Mouse (Mus musculus): ENCODE measurements around the gene Gm266.

DNA sequence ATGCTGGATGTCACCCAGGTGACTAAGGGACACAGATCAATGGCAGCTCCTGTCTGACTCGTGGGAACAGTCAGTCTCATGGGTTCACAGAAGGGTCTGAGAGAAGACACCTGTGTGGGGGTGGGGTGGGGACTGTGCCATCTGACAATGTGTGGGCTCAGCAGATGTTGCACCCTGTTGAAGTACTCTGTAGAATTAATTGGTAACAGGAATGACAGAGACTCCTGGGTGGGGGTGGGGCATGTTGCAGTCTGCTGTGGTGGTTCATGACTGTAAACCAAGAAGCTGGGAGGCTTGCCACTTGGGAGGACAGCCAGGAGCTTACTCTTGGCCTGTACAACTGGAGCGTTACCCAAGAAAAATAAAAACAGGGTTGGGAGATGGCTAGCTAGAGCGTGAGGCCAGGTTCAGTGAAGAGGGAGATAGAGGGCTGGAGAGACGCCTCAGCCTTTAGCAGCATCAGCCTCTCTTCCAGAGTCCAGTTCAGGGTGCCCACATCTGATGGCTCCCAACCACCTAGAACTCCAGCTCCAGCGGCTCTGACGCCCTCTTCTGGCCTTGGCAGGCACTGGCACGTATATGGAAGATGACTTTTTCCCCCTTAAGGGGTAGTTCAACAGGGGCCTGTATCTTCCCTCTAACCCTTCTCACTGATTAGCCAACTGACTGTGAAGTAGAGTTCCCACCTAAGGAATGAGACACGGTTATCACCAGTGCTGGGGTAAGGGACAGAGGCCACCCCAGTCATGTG lies 10.6 kb downstream of the Gm266 start:
- TF ChIP-seq CTCF (conservative IDR thresholded peaks at IDR 0.05; ENCODE audit: insufficient read depth, insufficient read length, low read depth, low read length), result peak; percentile 21; the same call in 1 of the 2 replicates
- no peak for TF ChIP-seq POLR2A (IDR thresholded peaks at IDR 0.05; ENCODE audit: low read depth, low read length)

All from kidney, adult 2 months (tissue).